Mouse (Mus musculus): ENCODE measurements around the gene Dlec1. TPM values are rescaled to one million over a fixed set of nuclear protein-coding genes. Genes with fewer than 3 reads are reported as not detected.

Dlec1 gene
- polyA plus RNA-seq, 1 experiment from 2014 or later = 0.65 TPM

- Histone ChIP-seq H3K4me1 (ENCODE audit: control insufficient read depth, insufficient read depth, low read length) (no peaks in the 10 kb centered on the region), H3K9ac (replicated peaks; ENCODE audit: low read depth, low read length) (no peak overlapping the region), H3K4me2 (replicated peaks; ENCODE audit: low read depth, low read length) (no peak overlapping the region), H3K27me3 (ENCODE audit: control insufficient read depth, insufficient read depth, low read length) (no peaks in the 10 kb centered on the region), H3K4me3 (ENCODE audit: low read depth, low read length) (no peak overlapping the region), H3K36me3 (ENCODE audit: control insufficient read depth, insufficient read depth, low read length) (no peaks in the 10 kb centered on the region), H3K9me3 (ENCODE audit: control insufficient read depth, low read depth, low read length) (no peaks in the 10 kb centered on the region), H3K27ac (ENCODE audit: low read length) (no peak overlapping the region)
- WGBS = 91% methylated on average over 19 of the region's 19 CpGs
- no peak for ATAC-seq (ENCODE audit: insufficient number of reproducible peaks, insufficient read depth, low FRiP score, low read depth)
These were observed 17.3 kb downstream of the Dlec1 start for GRCm38 (mm10) chr9:119119409-119120167.

- H3K4me2 ChIP-seq (replicated peaks; ENCODE audit: low read depth, low read length) = no peak overlapping the region
- ATAC-seq (ENCODE audit: insufficient number of reproducible peaks, insufficient read depth, low FRiP score, low read depth) = no peak
These were observed 17.9 kb downstream of the Dlec1 start for GRCm38 (mm10) chr9:119120168-119120560.

GRCm38 (mm10) chr9:119122596-119123369, 20.5 kb downstream of the Dlec1 start:
- H3K9me3 ChIP-seq (ENCODE audit: control insufficient read depth, low read depth, low read length) = no peaks in the 10 kb centered on the region
- no peak for ATAC-seq (ENCODE audit: insufficient number of reproducible peaks, insufficient read depth, low FRiP score, low read depth)
- no peak overlapping the region for H3K27ac ChIP-seq (ENCODE audit: low read length)
- no peaks in the 10 kb centered on the region for H3K36me3 ChIP-seq (ENCODE audit: control insufficient read depth, insufficient read depth, low read length)
- H3K9ac ChIP-seq (replicated peaks; ENCODE audit: low read depth, low read length) = no peak overlapping the region
- no peaks in the 10 kb centered on the region for H3K4me1 ChIP-seq (ENCODE audit: control insufficient read depth, insufficient read depth, low read length)
- H3K27me3 ChIP-seq (ENCODE audit: control insufficient read depth, insufficient read depth, low read length) = no peaks in the 10 kb centered on the region
- H3K4me2 ChIP-seq (replicated peaks; ENCODE audit: low read depth, low read length) = no peak overlapping the region
- H3K4me3 ChIP-seq (ENCODE audit: low read depth, low read length) = no peak overlapping the region
- 82% methylated on average over 18 of the region's 18 CpGs for WGBS

More at GRCm38 (mm10) chr9:119120168-119120560, 17.9 kb downstream of the Dlec1 start:
- WGBS = 54% methylated on average over 3 of the region's 3 CpGs
- Histone ChIP-seq H3K9ac (replicated peaks; ENCODE audit: low read depth, low read length) (no peak overlapping the region), H3K4me3 (ENCODE audit: low read depth, low read length) (no peak overlapping the region), H3K27ac (ENCODE audit: low read length) (no peak overlapping the region), H3K36me3 (ENCODE audit: control insufficient read depth, insufficient read depth, low read length) (no peaks in the 10 kb centered on the region), H3K27me3 (ENCODE audit: control insufficient read depth, insufficient read depth, low read length) (no peaks in the 10 kb centered on the region), H3K9me3 (ENCODE audit: control insufficient read depth, low read depth, low read length) (no peaks in the 10 kb centered on the region), H3K4me1 (ENCODE audit: control insufficient read depth, insufficient read depth, low read length) (no peaks in the 10 kb centered on the region)

- no peak overlapping the region for H3K27ac ChIP-seq (ENCODE audit: low read length)
- no peak for ATAC-seq (ENCODE audit: insufficient number of reproducible peaks, insufficient read depth, low FRiP score, low read depth)
- H3K36me3 ChIP-seq (ENCODE audit: control insufficient read depth, insufficient read depth, low read length) = no peaks in the 10 kb centered on the region
- H3K4me1 ChIP-seq (ENCODE audit: control insufficient read depth, insufficient read depth, low read length) = no peaks in the 10 kb centered on the region
- 76% methylated on average over 12 of the region's 12 CpGs for WGBS
- H3K9ac ChIP-seq (replicated peaks; ENCODE audit: low read depth, low read length) = no peak overlapping the region
- H3K4me2 ChIP-seq (replicated peaks; ENCODE audit: low read depth, low read length) = no peak overlapping the region
- H3K27me3 ChIP-seq (ENCODE audit: control insufficient read depth, insufficient read depth, low read length) = no peaks in the 10 kb centered on the region
- H3K4me3 ChIP-seq (ENCODE audit: low read depth, low read length) = no peak overlapping the region
- no peaks in the 10 kb centered on the region for H3K9me3 ChIP-seq (ENCODE audit: control insufficient read depth, low read depth, low read length)
These were observed 26.3 kb downstream of the Dlec1 start for GRCm38 (mm10) chr9:119128436-119129181.

GRCm38 (mm10) chr9:119130692-119131091, 28.4 kb downstream of the Dlec1 start:
- H3K9me3 ChIP-seq (ENCODE audit: control insufficient read depth, low read depth, low read length) = no peaks in the 10 kb centered on the region
- no peaks in the 10 kb centered on the region for H3K36me3 ChIP-seq (ENCODE audit: control insufficient read depth, insufficient read depth, low read length)
- H3K4me1 ChIP-seq (ENCODE audit: control insufficient read depth, insufficient read depth, low read length) = no peaks in the 10 kb centered on the region
- WGBS = 28% methylated on average over 5 of the region's 5 CpGs
- no peak overlapping the region for H3K9ac ChIP-seq (replicated peaks; ENCODE audit: low read depth, low read length)
- H3K4me3 ChIP-seq (ENCODE audit: low read depth, low read length) = no peak overlapping the region
- H3K27ac ChIP-seq (ENCODE audit: low read length) = no peak overlapping the region
- no peak for ATAC-seq (ENCODE audit: insufficient number of reproducible peaks, insufficient read depth, low FRiP score, low read depth)
- H3K4me2 ChIP-seq (replicated peaks; ENCODE audit: low read depth, low read length) = no peak overlapping the region
- no peaks in the 10 kb centered on the region for H3K27me3 ChIP-seq (ENCODE audit: control insufficient read depth, insufficient read depth, low read length)

GRCm38 (mm10) chr9:119138836-119139235, 36.6 kb downstream of the Dlec1 start:
- Histone ChIP-seq H3K27me3 (ENCODE audit: control insufficient read depth, insufficient read depth, low read length) (no peaks in the 10 kb centered on the region), H3K27ac (ENCODE audit: low read length) (no peak overlapping the region), H3K4me3 (ENCODE audit: low read depth, low read length) (no peak overlapping the region), H3K36me3 (ENCODE audit: control insufficient read depth, insufficient read depth, low read length) (no peaks in the 10 kb centered on the region), H3K4me2 (replicated peaks; ENCODE audit: low read depth, low read length) (no peak overlapping the region), H3K9me3 (ENCODE audit: control insufficient read depth, low read depth, low read length) (no peaks in the 10 kb centered on the region), H3K4me1 (ENCODE audit: control insufficient read depth, insufficient read depth, low read length) (no peaks in the 10 kb centered on the region), H3K9ac (replicated peaks; ENCODE audit: low read depth, low read length) (no peak overlapping the region)
- no peak for ATAC-seq (ENCODE audit: insufficient number of reproducible peaks, insufficient read depth, low FRiP score, low read depth)
- 76% methylated on average over 2 of the region's 2 CpGs for WGBS

- no peak for ATAC-seq (ENCODE audit: insufficient number of reproducible peaks, insufficient read depth, low FRiP score, low read depth)
- Histone ChIP-seq H3K4me1 (ENCODE audit: control insufficient read depth, insufficient read depth, low read length) (no peaks in the 10 kb centered on the region), H3K4me3 (ENCODE audit: low read depth, low read length) (no peak overlapping the region), H3K9me3 (ENCODE audit: control insufficient read depth, low read depth, low read length) (no peaks in the 10 kb centered on the region), H3K27me3 (ENCODE audit: control insufficient read depth, insufficient read depth, low read length) (no peaks in the 10 kb centered on the region), H3K36me3 (ENCODE audit: control insufficient read depth, insufficient read depth, low read length) (no peaks in the 10 kb centered on the region), H3K4me2 (replicated peaks; ENCODE audit: low read depth, low read length) (no peak overlapping the region), H3K27ac (ENCODE audit: low read length) (no peak overlapping the region), H3K9ac (replicated peaks; ENCODE audit: low read depth, low read length) (no peak overlapping the region)
- 73% methylated on average over 5 of the region's 5 CpGs for WGBS
These were observed 39.8 kb downstream of the Dlec1 start for GRCm38 (mm10) chr9:119142066-119142465.

- Histone ChIP-seq H3K4me2 (replicated peaks; ENCODE audit: low read depth, low read length) (no peak overlapping the region), H3K9ac (replicated peaks; ENCODE audit: low read depth, low read length) (no peak overlapping the region), H3K27me3 (ENCODE audit: control insufficient read depth, insufficient read depth, low read length) (no peaks in the 10 kb centered on the region), H3K4me3 (ENCODE audit: low read depth, low read length) (no peak overlapping the region), H3K9me3 (ENCODE audit: control insufficient read depth, low read depth, low read length) (no peaks in the 10 kb centered on the region), H3K36me3 (ENCODE audit: control insufficient read depth, insufficient read depth, low read length) (no peaks in the 10 kb centered on the region), H3K4me1 (ENCODE audit: control insufficient read depth, insufficient read depth, low read length) (no peaks in the 10 kb centered on the region), H3K27ac (ENCODE audit: low read length) (no peak overlapping the region)
- 69% methylated on average over 9 of the region's 9 CpGs for WGBS
- ATAC-seq (ENCODE audit: insufficient number of reproducible peaks, insufficient read depth, low FRiP score, low read depth) = no peak
These were observed 41.1 kb downstream of the Dlec1 start for GRCm38 (mm10) chr9:119143372-119143771.
